Mouse (Mus musculus): ENCODE measurements at regions not wholly inside any gene's neighbourhood (a gene's known extent, or its start where the extent isn't known, plus 50 kb on each side); places are given as distances from the start of the nearest gene placed in this dataset.

DNA sequence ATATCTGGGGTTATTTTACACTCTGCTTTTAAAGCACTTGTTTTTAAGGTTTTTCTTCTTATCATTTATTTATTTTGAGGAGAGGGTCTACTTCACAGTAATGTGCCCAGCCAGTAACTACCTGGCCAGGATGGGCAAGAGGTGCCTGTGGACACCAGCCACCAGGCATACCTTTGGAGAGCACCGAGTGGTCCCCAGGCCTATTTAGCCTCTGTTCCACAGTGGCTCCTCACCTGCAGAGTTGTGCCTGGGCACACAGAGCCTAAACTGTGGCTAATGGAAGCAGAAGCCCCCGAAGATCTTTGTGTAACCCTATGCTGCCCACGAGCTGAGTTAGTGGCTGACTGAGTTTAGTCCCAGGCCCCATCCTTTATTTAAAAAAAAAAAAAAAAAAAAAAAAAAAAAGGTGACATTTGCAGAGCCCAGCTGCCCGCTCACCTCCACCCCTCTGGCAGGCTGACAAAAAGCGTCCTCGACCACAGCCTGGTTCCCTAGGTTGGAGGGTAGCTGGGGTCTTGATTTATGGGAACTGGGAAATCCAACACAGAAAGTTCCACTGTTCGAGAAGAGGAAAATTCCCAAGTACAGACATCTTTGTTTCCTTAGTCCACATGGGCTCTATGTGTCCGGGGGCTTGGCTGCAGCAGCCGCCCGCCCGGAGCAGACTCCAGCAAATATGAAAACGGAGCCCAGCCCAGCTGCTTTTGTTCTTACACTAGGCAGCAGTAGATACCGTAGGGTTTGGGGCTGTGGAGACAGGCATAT is 54.1 kb upstream of the Ppara start:
- DNase-seq (ENCODE audit: low read depth in 3 of 3, low spot score in 3 of 3): no peak
- no peak overlapping the region for H3K9ac ChIP-seq (replicated peaks)
- H3K4me3 ChIP-seq (ENCODE audit: insufficient read depth in 1 of 2, low read depth in 2 of 2, low read length in 2 of 2): no peak overlapping the region
- no peaks in the 10 kb centered on the region for H3K4me1 ChIP-seq (replicated peaks; ENCODE audit: control insufficient read depth in 2 of 2, insufficient read depth in 2 of 2, low read length in 1 of 2)
- no peaks in the 10 kb centered on the region; the same call in 1 of the 2 replicates for H3K27me3 ChIP-seq (ENCODE audit: control insufficient read depth, insufficient read depth, low read length)
- no peak overlapping the region for H3K4me2 ChIP-seq (ENCODE audit: low read depth)
- H3K9me3 ChIP-seq (ENCODE audit: control insufficient read depth, low read length): no peaks in the 10 kb centered on the region
- no peak overlapping the region for H3K27ac ChIP-seq
- TF ChIP-seq EP300 (IDR thresholded peaks at IDR 0.05; ENCODE audit: low read depth) (no peak), CTCF (IDR thresholded peaks at IDR 0.05; ENCODE audit: low read depth) (no peak)
- no peak for ATAC-seq (ENCODE audit: insufficient read depth)
- WGBS (ENCODE audit: insufficient replicate concordance): 48% methylated on average over 13 of the region's 13 CpGs
- no peaks in the 10 kb centered on the region for H3K36me3 ChIP-seq (replicated peaks; ENCODE audit: control insufficient read depth, insufficient read depth, low read depth)

DNA sequence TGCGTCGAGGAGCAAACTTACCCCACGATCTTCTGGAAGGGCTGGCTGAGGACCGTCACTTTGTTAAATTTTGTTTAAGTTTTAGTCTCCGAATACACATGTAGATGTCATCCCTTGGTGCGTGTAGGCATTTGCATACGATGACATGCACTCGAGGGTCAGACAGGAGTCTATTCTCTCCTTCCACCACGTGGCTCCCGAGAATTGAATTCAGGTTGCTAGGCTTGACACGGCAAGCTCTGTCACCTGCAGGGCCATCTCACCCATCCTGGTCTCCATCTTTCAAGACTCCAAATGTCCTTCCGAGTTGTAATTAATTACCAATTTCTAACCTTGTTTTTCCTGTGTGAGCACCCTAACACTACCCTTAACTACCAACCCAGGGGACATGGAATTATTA is 52.7 kb upstream of the Ppara start:
- H3K27ac ChIP-seq: no peak overlapping the region
- H3K27me3 ChIP-seq (ENCODE audit: control insufficient read depth, insufficient read depth, low read length): no peaks in the 10 kb centered on the region
- H3K4me3 ChIP-seq (ENCODE audit: insufficient read depth in 1 of 2, low read depth in 2 of 2, low read length in 2 of 2): no peak overlapping the region
- no peak for DNase-seq (ENCODE audit: low read depth in 3 of 3, low spot score in 3 of 3)
- no peaks in the 10 kb centered on the region for H3K9me3 ChIP-seq (ENCODE audit: control insufficient read depth, low read length)
- no peak overlapping the region for H3K9ac ChIP-seq (replicated peaks)
- TF ChIP-seq CTCF (IDR thresholded peaks at IDR 0.05; ENCODE audit: low read depth) (no peak), EP300 (IDR thresholded peaks at IDR 0.05; ENCODE audit: low read depth) (no peak)
- whole genome bisulfite sequencing (ENCODE audit: insufficient replicate concordance): 69% methylated on average over 12 of the region's 12 CpGs
- no peaks in the 10 kb centered on the region for H3K4me1 ChIP-seq (replicated peaks; ENCODE audit: control insufficient read depth in 2 of 2, insufficient read depth in 2 of 2, low read length in 1 of 2)
- no peaks in the 10 kb centered on the region for H3K36me3 ChIP-seq (replicated peaks; ENCODE audit: control insufficient read depth, insufficient read depth, low read depth)
- H3K4me2 ChIP-seq (ENCODE audit: low read depth): no peak overlapping the region
- ATAC-seq (ENCODE audit: insufficient read depth): no peak

DNA sequence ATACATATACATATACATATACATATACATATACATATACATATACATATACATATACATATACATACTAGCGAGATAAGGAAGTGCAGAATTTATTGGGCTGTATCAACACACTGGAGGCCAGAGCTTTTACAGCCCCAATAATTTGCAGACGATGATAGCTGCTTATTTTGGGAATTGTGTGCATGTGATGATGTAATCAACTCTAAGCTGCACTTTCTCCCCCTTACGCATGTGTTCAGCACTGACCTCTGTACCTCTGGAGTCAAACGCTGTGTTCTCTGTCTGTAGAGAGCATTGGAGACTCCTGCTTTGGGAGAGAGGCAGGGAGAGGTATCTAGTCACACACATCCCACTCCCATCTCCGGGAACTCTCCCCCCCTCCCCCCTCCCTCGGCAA is 52.0 kb upstream of the Ppara start:
- H3K9ac ChIP-seq (replicated peaks): no peak overlapping the region
- no peak for TF ChIP-seq CTCF (IDR thresholded peaks at IDR 0.05; ENCODE audit: low read depth)
- TF ChIP-seq EP300 (IDR thresholded peaks at IDR 0.05; ENCODE audit: low read depth): no peak
- H3K4me2 ChIP-seq (ENCODE audit: low read depth): no peak overlapping the region
- no peaks in the 10 kb centered on the region for H3K9me3 ChIP-seq (ENCODE audit: control insufficient read depth, low read length)
- DNase-seq (ENCODE audit: low read depth in 3 of 3, low spot score in 3 of 3): no peak
- no peak overlapping the region for H3K4me3 ChIP-seq (ENCODE audit: insufficient read depth in 1 of 2, low read depth in 2 of 2, low read length in 2 of 2)
- no peaks in the 10 kb centered on the region for H3K27me3 ChIP-seq (ENCODE audit: control insufficient read depth, insufficient read depth, low read length)
- no peak overlapping the region for H3K27ac ChIP-seq
- ATAC-seq (ENCODE audit: insufficient read depth): no peak
- no peaks in the 10 kb centered on the region for H3K4me1 ChIP-seq (replicated peaks; ENCODE audit: control insufficient read depth in 2 of 2, insufficient read depth in 2 of 2, low read length in 1 of 2)
- WGBS (ENCODE audit: insufficient replicate concordance): 57% methylated on average over 6 of the region's 6 CpGs
- H3K36me3 ChIP-seq (replicated peaks; ENCODE audit: control insufficient read depth, insufficient read depth, low read depth): no peaks in the 10 kb centered on the region

DNA sequence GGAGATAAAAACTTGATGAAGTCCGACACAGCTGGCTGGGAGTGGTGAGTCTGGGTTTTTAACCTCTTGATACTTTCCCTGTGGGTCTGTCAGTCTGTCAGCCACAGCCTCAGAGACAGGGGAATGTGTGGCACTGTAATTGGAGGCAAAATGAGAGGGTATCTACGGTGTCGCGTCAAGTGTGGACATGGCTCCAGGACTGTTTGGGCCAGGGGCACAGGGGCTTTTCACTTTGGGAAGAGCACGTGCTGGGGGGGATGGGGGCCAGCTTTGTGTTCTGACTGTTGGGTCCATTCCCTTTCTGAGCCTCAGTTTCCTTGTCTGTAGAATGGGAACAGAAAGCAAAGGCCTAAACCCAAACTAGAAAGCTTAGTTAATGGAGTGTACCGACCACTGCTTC is 51.5 kb upstream of the Ppara start:
- Histone ChIP-seq H3K27me3 (ENCODE audit: control insufficient read depth, insufficient read depth, low read length) (no peaks in the 10 kb centered on the region), H3K27ac (no peak overlapping the region), H3K4me1 (replicated peaks; ENCODE audit: control insufficient read depth in 2 of 2, insufficient read depth in 2 of 2, low read length in 1 of 2) (no peaks in the 10 kb centered on the region), H3K9me3 (ENCODE audit: control insufficient read depth, low read length) (no peaks in the 10 kb centered on the region), H3K9ac (replicated peaks) (no peak overlapping the region), H3K4me2 (ENCODE audit: low read depth) (no peak overlapping the region), H3K4me3 (ENCODE audit: insufficient read depth in 1 of 2, low read depth in 2 of 2, low read length in 2 of 2) (no peak overlapping the region), H3K36me3 (replicated peaks; ENCODE audit: control insufficient read depth, insufficient read depth, low read depth) (no peaks in the 10 kb centered on the region)
- DNase-seq (ENCODE audit: low read depth in 3 of 3, low spot score in 3 of 3): no peak
- no peak for TF ChIP-seq CTCF (IDR thresholded peaks at IDR 0.05; ENCODE audit: low read depth)
- no peak for TF ChIP-seq EP300 (IDR thresholded peaks at IDR 0.05; ENCODE audit: low read depth)
- WGBS (ENCODE audit: insufficient replicate concordance): 67% methylated on average over 6 of the region's 6 CpGs
- no peak for ATAC-seq (ENCODE audit: insufficient read depth)

DNA sequence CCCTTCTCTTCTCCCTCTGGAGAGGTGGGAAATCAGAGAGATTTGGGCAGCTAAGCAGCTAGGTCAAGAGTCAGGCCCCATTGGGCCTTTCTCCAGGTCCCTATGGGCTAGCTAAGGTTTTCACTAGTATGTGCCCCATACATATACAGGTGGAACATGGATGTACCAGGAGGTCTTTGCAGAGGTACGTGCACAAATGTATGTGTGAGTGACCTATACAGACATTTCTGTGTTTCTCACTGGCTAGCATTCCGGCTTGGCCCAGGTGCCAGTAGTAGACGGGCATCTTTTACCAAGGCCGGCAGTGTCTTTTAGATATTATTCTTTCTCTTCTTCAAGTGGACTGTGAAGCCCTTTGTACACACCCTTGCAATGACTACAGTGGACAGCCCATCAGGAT is 51.1 kb upstream of the Ppara start:
- 71% methylated on average over 4 of the region's 4 CpGs for WGBS (ENCODE audit: insufficient replicate concordance)
- H3K27me3 ChIP-seq (ENCODE audit: control insufficient read depth, insufficient read depth, low read length): no peaks in the 10 kb centered on the region
- H3K36me3 ChIP-seq (replicated peaks; ENCODE audit: control insufficient read depth, insufficient read depth, low read depth): no peaks in the 10 kb centered on the region
- no peak for TF ChIP-seq EP300 (IDR thresholded peaks at IDR 0.05; ENCODE audit: low read depth)
- TF ChIP-seq CTCF (IDR thresholded peaks at IDR 0.05; ENCODE audit: low read depth): no peak
- DNase-seq (ENCODE audit: low read depth in 3 of 3, low spot score in 3 of 3): no peak
- H3K4me2 ChIP-seq (ENCODE audit: low read depth): no peak overlapping the region
- H3K4me1 ChIP-seq (replicated peaks; ENCODE audit: control insufficient read depth in 2 of 2, insufficient read depth in 2 of 2, low read length in 1 of 2): no peaks in the 10 kb centered on the region
- H3K27ac ChIP-seq: no peak overlapping the region
- no peaks in the 10 kb centered on the region for H3K9me3 ChIP-seq (ENCODE audit: control insufficient read depth, low read length)
- H3K4me3 ChIP-seq (ENCODE audit: insufficient read depth in 1 of 2, low read depth in 2 of 2, low read length in 2 of 2): no peak overlapping the region
- no peak for ATAC-seq (ENCODE audit: insufficient read depth)
- H3K9ac ChIP-seq (replicated peaks): no peak overlapping the region

Measured in liver, embryonic 14.5 days (tissue).